Mouse (Mus musculus) urinary bladder, postnatal 25 days (tissue): ENCODE results near the gene Tpi1.
"Not testable (repeated sequence)": the region's sequence is repeated elsewhere in the genome, so short reads cannot be mapped to it uniquely, and the experiment has no call there.

ENCODE experiments used
- DNase-seq: peaks from one replicate; pipeline ENCODE4 v3.0.0; 2022; ENCODE audit warnings: low spot score

Tpi1 gene

DNA sequence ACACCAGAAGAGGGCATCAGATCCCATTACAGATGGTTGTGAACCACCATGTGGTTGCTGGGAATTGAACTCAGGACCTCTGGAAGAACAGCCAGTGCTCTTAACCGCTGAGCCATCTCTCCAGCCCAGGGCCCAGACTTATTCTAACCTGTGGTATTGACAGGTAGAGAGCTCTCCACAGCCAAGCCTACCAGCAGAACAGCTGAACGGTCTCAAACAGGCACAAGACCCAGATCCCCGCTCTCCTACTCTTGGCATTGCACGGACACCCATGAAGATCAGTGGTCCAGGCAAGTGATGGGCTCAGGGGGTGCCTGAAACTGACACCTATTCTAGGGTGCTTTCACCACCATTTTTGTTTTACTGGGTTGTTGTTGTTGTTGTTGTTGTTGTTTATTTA, 17.1 kb upstream of the Tpi1 start:
- not testable (repeated sequence) for DNase-seq

GRCm38 (mm10) chr6:124829799-124830700, 16.0 kb upstream of the Tpi1 start:
- peak; percentile 80 for DNase-seq

- peak; percentile 92 for DNase-seq
Observed at GRCm38 (mm10) chr6:124828868-124829798, 15.0 kb upstream of the Tpi1 start, which contains the start of the genes Usp5 and Cdca3. Gene Usp5 (minus strand): TSS chr6:124829484. Gene Cdca3 (plus strand): TSS chr6:124829547.

DNA sequence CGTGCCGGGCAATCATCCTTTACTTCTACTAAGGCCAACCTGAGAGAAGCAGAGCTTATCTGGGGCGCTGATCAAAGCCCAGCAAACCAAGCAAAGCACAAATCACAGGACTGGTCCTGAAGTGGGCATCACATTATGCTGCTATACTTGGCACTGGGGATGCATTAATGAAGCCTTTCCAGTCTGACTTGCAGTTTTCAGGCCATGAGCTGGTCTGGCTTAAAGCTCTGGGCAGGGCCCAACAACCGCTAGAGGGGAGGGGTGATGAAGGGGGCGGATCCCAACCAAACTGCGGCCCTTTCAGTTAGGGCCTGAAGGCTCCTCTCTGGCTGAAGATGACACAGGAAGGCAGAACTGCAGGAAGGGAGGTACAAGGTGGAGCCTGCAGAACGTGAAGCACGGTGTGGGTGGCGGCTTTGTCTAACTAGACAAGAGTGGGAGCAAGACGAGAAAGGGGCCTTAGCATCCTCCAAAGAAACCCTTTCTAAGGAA, 14.1 kb upstream of the Tpi1 start:
- peak; percentile 39 for DNase-seq

GRCm38 (mm10) chr6:124822049-124822448, 8.0 kb upstream of the Tpi1 start:
- DNase-seq: no peak

GRCm38 (mm10) chr6:124820891-124821290, 6.8 kb upstream of the Tpi1 start:
- DNase-seq: no peak

DNA sequence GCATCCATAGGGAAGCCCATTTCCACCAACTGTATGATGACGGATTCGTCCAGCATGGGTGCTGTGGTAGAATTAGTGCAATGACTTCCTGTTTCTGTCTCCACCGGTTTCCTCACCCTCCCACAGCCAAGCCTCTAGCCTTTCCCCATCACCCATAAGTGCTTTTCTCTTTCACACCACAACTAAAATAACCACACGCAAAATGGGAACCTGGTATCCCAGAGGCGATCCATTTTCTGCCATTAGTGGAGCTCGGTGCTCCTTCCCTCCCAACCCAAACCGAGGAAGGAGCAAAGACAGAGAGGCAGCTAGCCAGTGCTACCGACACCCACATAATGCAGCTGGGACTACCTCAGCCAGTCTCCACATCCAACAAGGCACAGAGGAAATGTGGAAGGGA, 3.9 kb upstream of the Tpi1 start:
- no peak for DNase-seq

DNA sequence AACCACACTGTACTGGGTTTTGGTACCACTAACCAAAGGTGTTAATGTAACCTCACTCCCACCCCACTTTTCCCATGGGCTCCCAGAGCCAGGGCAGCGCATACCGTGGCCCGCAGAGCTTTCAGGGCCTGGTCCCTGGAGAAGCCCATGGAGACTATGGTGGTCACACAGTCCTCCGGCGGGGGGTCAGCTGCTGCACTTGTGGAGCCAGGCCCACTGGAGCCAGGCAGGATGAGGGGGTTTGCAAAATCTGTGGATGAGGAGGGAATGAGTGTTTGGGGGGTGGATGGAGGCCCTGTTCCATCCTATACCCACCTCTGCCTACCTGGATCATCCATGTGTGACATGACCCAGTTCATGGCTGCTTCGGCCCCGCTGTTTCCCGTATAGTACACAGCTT, 3.5 kb upstream of the Tpi1 start:
- DNase-seq: no peak

GRCm38 (mm10) chr6:124817125-124817524, 3.0 kb upstream of the Tpi1 start:
- DNase-seq: no peak

DNA sequence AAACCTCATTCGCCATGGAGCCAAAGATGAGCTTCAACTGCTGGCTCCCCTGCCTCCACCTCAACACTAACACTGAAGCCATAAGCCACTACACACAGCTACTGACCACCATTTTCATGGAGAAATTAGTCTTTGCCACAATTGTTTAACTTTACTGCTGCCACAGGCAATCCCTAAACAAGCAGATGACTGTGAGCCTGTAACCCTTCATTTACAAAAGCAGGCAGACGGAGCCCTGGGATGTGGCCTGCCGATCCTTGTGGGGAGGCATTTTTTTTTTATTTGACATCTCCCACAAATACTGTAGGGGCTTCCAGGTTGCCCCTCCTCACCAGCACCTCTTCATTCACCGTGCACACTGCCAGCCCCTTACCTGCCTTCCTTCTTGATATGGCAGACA, 2.5 kb upstream of the Tpi1 start:
- DNase-seq: no peak

DNA sequence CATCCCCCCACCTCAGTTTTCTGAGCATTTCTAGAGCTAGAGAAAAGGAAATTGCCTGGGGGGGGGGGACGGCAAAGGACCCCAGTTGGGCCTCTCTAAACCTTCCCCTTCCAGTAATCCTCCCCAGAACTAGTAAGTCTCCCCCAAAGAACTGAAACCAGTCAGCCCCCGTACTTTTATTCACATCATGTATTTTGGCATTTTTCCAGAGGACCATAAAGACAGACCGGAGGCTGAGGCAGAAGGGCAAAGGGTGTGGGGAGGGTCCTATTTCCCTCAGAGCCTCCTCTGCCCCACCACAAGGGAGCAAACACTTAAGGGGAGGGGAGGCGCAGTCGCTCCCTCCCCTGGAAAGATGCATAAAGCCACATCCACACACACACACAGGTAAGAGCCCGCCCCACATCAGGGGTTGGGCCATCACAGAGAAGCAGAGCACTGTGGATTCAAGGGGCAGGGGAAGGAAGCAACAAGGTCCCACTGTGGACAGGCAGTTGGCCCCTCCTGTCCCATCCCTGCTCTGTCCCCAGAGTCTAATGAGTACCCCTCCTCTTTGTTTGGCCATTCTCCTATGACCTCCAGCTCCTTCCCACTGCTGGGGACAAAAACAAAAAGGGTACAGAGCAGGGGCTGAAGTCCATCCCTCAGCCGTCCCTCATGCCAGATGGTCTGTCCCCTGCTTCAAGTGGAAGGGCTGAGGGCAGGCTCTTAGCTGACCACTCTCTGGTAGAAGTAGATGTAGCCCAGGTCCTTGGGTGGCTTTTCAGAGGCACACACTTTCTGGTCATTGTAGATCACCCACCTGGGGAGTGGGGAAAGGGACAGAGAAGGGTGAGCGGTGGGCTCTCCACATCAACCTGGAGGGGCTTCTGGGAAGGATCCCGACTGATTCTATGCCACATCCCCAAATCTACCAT, 1.0 kb upstream of the Tpi1 start:
- no peak for DNase-seq

DNA sequence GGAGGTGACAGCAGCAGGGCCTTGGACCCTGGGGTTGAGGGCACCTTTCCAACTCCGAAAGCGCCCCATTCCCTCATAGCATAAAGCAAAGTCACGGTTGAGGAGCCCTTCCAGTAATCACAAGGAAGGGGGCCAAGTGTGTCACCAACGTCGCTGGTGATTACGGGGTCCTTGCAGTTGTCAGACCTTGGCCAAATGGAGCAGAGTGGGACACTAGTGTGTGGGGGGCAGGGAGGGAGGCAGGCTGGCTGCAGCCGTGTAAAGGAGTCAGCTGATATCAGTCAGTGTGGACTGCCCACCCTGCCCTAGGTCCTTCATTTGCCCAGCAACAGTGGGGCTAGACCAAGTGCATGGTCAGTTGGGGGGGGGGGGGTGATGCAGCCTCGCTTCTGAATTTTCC, 352 bp upstream of the Tpi1 start:
- DNase-seq: no peak

- DNase-seq: peak; percentile 52
Observed at GRCm38 (mm10) chr6:124813496-124813895, 600 bp downstream of the Tpi1 start.

DNA sequence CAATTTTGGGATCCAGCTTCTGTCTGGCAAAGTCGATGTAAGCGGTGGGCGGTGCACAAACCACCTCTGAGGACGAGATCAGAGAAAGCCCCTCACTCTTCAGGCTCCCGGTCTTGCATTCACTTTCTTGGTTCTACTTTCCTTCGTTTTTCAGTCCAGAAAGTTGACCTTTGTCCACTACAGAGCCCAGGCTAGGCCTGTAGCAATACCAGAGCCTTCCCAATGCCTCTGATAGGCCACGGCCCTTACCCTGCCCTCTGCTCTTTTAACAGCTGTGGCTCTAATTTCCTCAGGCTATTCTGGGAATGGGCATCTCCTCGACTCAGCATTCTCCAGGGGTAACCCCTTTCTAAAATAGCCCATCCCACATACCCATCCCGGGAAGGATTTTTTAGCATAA, 1.2 kb downstream of the Tpi1 start:
- DNase-seq: no peak

- no peak for DNase-seq
Observed at GRCm38 (mm10) chr6:124811701-124812560, 2.2 kb downstream of the Tpi1 start.

- no peak for DNase-seq
Observed at GRCm38 (mm10) chr6:124811403-124811665, 2.8 kb downstream of the Tpi1 start.

- DNase-seq: not testable (repeated sequence)
Observed at GRCm38 (mm10) chr6:124810566-124811402, 3.3 kb downstream of the Tpi1 start.

DNA sequence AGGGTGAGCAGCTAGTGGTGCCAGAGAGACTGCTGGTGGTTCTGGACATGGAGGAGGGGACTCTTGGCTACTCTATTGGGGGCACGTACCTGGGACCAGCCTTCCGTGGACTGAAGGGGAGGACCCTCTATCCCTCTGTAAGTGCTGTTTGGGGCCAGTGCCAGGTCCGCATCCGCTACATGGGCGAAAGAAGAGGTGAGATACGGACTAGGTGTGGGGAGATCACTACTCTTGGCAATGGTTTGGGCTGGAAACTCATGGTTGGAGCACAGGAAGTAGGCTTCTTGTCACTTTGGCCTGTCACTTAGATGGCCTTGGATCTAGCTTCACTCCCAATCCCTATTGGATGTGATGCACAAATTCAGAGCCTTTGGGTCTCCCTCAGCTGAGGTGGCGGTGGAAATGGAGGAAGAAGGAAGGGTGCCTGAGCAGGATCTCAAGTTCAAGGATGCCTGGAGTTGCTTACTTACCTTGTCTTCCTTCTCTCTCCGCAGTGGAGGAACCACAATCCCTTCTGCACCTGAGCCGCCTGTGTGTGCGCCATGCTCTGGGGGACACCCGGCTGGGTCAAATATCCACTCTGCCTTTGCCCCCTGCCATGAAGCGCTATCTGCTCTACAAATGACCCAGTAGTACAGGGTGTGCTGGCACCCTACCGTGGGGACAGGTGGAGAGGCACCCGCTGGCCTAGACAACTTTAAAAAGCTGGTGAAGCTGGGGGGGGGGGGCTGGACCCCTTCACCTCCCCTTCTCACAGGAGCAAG, 4.1 kb downstream of the Tpi1 start:
- no peak for DNase-seq
